Mouse (Mus musculus) fat pad, adult 2 months (tissue): ENCODE data around the gene Pygm.

ENCODE experiments used
- DNase-seq: peaks from one replicate; pipeline ENCODE4 v3.0.0-alpha.2; 2011; ENCODE audit warnings: low read depth, low spot score; ENCODE audit errors: extremely low read depth

The Pygm gene

DNA sequence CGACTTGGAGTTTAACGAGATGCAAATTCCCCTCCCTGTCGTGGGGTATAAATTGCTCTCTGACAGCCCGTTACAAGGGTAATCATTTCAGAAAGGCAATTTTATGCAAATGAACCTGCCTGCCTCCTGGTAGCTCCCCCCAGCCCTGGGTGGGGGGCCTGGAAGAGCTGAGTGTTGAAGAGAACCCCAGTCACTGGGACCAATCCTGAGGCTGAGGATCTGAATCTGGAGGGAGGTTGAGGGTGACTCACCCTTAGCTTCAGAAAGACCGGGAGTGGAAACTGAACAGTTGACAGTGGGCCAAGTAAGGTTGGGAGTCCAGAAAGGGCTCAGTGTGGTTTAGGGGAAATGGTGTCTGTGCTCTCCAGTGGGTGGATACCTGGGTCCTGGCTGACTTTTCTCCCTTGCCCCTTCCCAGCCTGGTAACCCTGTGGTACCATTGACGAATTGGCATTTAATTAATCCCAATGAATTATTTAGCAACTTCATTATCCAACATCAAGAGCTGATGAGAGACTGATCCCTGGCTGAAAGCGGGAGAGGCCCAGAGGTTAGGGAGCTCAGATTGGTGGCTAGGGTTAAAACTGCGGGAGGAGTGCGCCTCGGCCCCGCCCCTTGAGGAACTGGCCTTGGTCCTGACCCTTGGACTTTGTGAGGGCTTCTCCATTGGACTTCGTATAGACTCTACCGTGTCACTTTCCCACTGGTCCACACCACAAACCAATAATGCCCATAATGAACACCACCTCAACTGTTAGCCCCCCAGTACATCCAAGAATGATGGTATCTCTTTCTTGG lies 42.7 kb downstream of the Pygm start:
- no peak for DNase-seq

DNA sequence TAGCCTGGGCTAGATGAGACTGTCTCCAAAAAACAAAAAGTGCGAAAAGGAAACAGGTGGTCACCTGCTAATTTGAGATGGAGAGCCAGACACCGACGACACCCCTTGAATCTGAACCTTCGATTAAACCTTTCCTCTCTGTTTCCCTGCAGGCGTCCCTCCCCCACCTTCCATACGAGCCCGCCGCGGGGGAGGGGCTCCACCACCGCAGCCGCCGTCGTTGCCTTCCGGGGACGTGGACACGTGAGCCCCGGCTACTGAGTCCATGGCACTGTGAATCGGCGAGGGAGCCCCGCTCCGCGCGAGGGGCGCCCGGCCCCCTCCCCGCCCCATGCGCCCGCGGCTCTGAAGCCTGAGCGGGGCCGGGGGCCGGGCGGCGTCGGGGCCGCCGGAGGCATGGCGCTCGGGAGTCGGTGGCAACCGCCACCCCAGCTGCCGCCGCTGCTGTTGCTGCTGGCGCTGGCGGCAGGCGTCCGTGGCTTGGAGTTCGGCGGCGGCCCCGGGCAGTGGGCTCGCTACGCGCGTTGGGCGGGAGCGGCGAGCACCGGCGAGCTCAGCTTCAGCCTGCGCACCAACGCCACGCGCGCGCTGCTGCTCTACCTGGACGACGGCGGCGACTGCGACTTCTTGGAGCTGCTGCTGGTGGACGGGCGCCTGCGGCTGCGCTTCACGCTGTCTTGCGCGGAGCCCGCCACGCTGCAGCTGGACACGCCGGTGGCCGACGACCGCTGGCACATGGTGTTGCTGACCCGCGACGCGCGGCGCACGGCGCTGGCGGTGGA lies 43.6 kb downstream of the Pygm start:
- no peak for DNase-seq

DNA sequence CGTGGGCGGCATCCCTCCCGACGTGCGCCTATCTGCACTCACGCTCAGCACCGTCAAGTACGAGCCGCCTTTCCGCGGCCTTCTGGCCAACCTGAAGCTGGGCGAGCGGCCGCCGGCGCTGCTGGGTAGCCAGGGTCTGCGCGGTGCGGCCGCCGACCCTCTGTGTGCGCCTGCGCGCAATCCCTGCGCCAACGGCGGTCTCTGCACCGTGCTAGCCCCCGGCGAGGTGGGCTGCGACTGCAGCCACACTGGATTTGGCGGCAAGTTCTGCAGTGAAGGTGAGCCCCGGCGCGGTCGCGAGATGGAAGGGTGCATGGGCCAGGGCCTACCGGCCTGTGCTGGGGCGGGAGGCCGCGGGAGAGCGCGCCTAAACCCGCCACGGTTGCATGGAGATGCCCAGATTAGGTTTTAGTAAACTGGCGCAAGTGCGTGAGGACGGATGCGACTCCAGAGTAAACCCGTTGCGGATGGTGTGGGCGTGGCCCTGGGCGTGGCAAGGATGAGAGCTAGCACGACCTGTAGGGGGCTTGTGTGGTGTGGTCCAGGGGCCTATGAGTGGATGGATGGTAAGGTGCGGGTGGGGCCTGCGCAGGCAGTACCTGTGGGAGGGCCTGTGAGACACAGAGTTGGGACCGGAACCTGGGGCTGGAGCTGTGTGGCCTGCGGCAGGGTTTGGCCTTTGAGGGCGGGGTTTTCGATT lies 44.5 kb downstream of the Pygm start:
- no peak for DNase-seq

DNA sequence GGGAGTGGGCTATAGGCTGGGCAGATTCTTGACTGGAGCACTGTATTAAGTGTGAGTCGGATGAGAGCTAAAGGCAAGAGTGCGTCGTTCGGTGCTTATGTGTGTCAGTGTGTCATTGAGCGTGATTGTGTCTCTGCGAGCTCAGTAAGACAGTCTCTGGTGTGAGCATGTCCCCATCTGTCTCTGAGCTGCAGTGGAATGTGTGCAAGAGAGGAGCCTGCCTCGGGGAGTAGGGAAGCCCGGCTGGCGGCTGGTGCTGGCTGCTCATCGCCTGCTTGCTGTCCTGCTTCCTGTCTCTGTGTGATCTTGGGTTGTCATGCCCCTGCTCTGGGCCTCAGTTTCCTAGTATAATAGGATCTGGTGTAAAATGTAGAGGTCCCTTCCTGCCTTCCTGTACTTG lies 58.8 kb downstream of the Pygm start:
- no peak for DNase-seq

DNA sequence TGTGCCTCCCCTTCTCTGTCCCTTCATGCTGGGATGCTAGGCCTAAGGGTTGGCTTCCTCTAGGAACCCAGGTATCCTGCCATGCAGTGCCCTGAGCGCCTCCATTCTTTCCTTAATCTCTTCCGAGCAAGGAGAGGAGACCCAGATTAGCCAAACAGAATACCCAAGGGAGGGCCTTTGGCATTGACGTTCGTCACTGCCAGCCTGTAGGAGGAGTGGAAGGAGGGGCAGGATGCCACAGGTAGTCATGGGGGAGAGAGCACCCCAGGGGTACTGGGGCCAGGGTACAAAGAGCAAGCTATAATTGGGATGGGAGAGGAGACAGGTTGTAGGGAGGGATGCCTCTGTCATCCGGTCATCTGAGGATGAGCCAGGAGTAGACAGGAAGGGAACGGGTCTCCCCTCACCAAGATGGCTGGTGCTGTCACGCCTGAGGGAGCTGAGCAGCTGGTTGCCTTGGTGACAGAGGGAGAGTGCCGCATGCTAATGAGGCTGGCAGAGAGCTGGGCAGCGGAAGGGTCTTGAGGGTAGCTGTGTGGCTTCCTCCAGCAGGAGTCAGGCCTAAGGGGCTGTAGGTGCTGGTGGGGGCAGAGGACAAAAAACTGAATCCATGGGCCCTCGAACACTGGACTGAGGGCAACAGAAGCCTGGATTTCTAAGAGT lies 61.7 kb downstream of the Pygm start:
- DNase-seq: no peak

DNA sequence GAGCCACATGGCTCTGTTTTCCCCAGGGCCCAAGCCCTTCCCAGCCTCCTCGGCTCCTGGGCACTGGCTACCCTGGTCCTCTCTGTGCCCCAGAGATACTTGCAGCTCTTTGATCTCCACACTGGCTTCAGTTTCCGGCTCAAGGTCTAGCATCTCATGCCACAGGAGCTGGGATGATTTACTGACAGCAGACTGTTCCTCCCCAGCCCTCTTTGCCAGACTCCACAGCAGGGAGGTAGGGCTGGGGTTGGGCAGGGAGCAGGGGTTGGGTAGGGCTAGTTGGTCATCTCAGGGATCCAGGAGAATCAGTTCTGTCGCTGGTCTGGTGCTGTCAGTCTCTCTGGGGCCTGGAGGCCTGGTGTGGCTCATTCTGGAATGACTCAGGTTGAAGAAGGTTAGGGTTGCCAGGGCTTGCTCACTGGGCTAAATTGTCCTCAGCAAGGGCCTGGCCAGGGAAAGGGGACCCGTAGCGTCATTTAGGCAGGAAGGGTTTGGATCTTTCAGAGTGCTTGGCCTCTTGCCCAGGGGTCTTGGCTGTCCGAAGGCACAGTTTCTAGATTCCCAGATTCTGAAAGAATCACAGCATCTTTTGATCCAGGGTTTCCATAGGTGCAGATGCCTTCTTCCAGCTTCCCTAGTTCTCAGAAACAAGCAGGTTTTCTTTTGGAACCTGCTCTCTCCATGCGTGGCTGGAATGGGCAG lies 62.7 kb downstream of the Pygm start:
- no peak for DNase-seq
